Mouse (Mus musculus) cerebellum, adult 2 months (tissue): Measurements from ENCODE around the gene Pou4f1.

Source experiments
- CTCF ChIP-seq: fragments of 200-500 bp; IDR thresholded peaks from 2 replicates; pipeline ENCODE4 v1.5.1; 2011; ENCODE audit warnings: low read depth, mild to moderate bottlenecking, control low read depth, low read length, moderate library complexity, borderline replicate concordance; ENCODE audit not compliant: insufficient read depth
- POLR2A ChIP-seq: fragments of 200-500 bp; IDR thresholded peaks from 2 replicates; pipeline ENCODE4 v1.6.1; 2011; ENCODE audit warnings: low read length, control low read depth, borderline replicate concordance; ENCODE audit not compliant: insufficient read depth

- TF ChIP-seq CTCF, result no peak
- no peak for TF ChIP-seq POLR2A
These were observed 37.0 kb downstream of the Pou4f1 start for GRCm38 (mm10) chr14:104430819-104431218.
